Mouse (Mus musculus) MEL (cell line): ENCODE results near the gene Aoah. TPM values are rescaled to one million over a fixed set of nuclear protein-coding genes. Genes with fewer than 3 reads are reported as not detected.

Experiments used
- DNase-seq: peaks from one replicate; pipeline ENCODE4 v3.0.0; 2011; ENCODE audit warnings: low read depth, low spot score
- H3K27ac ChIP-seq: 2 replicates; pipeline ENCODE4 v1.5.1; 2012; ENCODE audit warnings: low read depth, mild to moderate bottlenecking, control low read depth, low read length, moderate library complexity; ENCODE audit not compliant: control insufficient read depth
- H3K27me3 ChIP-seq, 2 experiments: fragments of 150-350 bp in 1 of 2; sonication (generic) in 1 of 2; 2 replicates each; pipeline ENCODE4 v1.6.1; 2012; ENCODE audit warnings: low read length in 2 of 2, mild to moderate bottlenecking in 2 of 2, improper control_type of control experiment in 1 of 2, moderate library complexity in 1 of 2; ENCODE audit not compliant: insufficient read depth in 2 of 2, control insufficient read depth in 1 of 2
- H3K36me3 ChIP-seq, 2 experiments: 2 replicates each; pipeline ENCODE4 v1.6.1; 2012 to 2014; ENCODE audit warnings: low read length in 2 of 2, improper control_type of control experiment in 1 of 2, inconsistent platforms in 1 of 2, mild to moderate bottlenecking in 1 of 2; ENCODE audit not compliant: insufficient read depth in 2 of 2, control insufficient read depth in 1 of 2
- H3K4me1 ChIP-seq, 2 experiments: fragments of 150-350 bp in 1 of 2; sonication (generic) in 1 of 2; 2 replicates each; pipeline ENCODE4 v1.6.1; 2012; ENCODE audit warnings: low read length in 2 of 2, improper control_type of control experiment in 1 of 2, mild to moderate bottlenecking in 1 of 2; ENCODE audit not compliant: insufficient read depth in 2 of 2, control insufficient read depth in 1 of 2
- H3K4me3 ChIP-seq, 2 experiments: fragments of 150-350 bp in 1 of 2; sonication (generic) in 1 of 2; 2 replicates each; pipeline ENCODE4 v1.5.1; 2012; ENCODE audit warnings: low read depth in 2 of 2, low read length in 2 of 2, mild to moderate bottlenecking in 2 of 2, moderate library complexity in 2 of 2, control low read depth in 1 of 2, improper control_type of control experiment in 1 of 2; ENCODE audit not compliant: control insufficient read depth in 1 of 2, insufficient read depth in 1 of 2
- H3K79me2 ChIP-seq: 2 replicates; pipeline ENCODE4 v1.6.1; 2012; ENCODE audit warnings: mild to moderate bottlenecking, low read length, moderate library complexity; ENCODE audit not compliant: control insufficient read depth, poor library complexity, insufficient read depth
- H3K9ac ChIP-seq: 2 replicates; pipeline ENCODE4 v1.6.1; 2012; ENCODE audit warnings: low read depth, mild to moderate bottlenecking, control low read depth, low read length, moderate library complexity; ENCODE audit not compliant: control insufficient read depth, poor library complexity, severe bottlenecking
- H3K9me3 ChIP-seq: fragments of 150-350 bp; sonication (generic); replicated peaks from 2 replicates; pipeline ENCODE4 v1.6.1; 2012; ENCODE audit warnings: mild to moderate bottlenecking, low read length, improper control_type of control experiment, moderate library complexity; ENCODE audit not compliant: insufficient read depth
- BHLHE40 ChIP-seq: IDR thresholded peaks from 2 replicates; pipeline ENCODE4 v1.6.1; 2012; ENCODE audit warnings: low read depth, mild to moderate bottlenecking, inconsistent platforms, low read length, improper control_type of control experiment, borderline replicate concordance
- CHD1 ChIP-seq: IDR thresholded peaks from 2 replicates; pipeline ENCODE4 v1.6.1; 2012; ENCODE audit warnings: low read depth, mild to moderate bottlenecking, inconsistent platforms, low read length, improper control_type of control experiment
- CHD2 ChIP-seq: IDR thresholded peaks from 2 replicates; pipeline ENCODE4 v1.6.1; 2011; ENCODE audit warnings: low read length, improper control_type of control experiment
- E2F4 ChIP-seq: IDR thresholded peaks from 2 replicates; pipeline ENCODE4 v1.6.1; 2011; ENCODE audit warnings: low read depth, low read length, improper control_type of control experiment, borderline replicate concordance
- EP300 ChIP-seq, 2 experiments: IDR thresholded peaks; 2 replicates each; pipeline ENCODE4 v1.6.1; 2011; ENCODE audit warnings: improper control_type of control experiment in 2 of 2, low read length in 2 of 2, low read depth in 1 of 2, mild to moderate bottlenecking in 1 of 2
- GABPA ChIP-seq: IDR thresholded peaks from 2 replicates; pipeline ENCODE4 v1.6.1; 2012; ENCODE audit warnings: low read depth, mild to moderate bottlenecking, inconsistent platforms, low read length, improper control_type of control experiment, moderate library complexity
- GATA1 ChIP-seq: IDR thresholded peaks from 2 replicates; pipeline ENCODE4 v1.6.1; 2011; ENCODE audit warnings: low read depth, low read length, improper control_type of control experiment
- HCFC1 ChIP-seq: IDR thresholded peaks from 2 replicates; pipeline ENCODE4 v1.6.1; 2012; ENCODE audit warnings: low read depth, mild to moderate bottlenecking, inconsistent platforms, low read length, improper control_type of control experiment, moderate library complexity
- JUND ChIP-seq: IDR thresholded peaks from 2 replicates; pipeline ENCODE4 v1.6.1; 2011; ENCODE audit warnings: low read depth, mild to moderate bottlenecking, improper control_type of control experiment, low read length
- MAFK ChIP-seq: IDR thresholded peaks from 2 replicates; pipeline ENCODE4 v1.6.1; 2011; ENCODE audit warnings: low read depth, mild to moderate bottlenecking, low read length, improper control_type of control experiment, borderline replicate concordance
- MEF2A ChIP-seq: IDR thresholded peaks from 2 replicates; pipeline ENCODE4 v1.6.1; 2014; ENCODE audit warnings: low read depth, mild to moderate bottlenecking, inconsistent platforms, low read length, improper control_type of control experiment; ENCODE audit not compliant: poor library complexity, insufficient replicate concordance, severe bottlenecking; ENCODE audit errors: extremely low read depth
- MYC ChIP-seq: IDR thresholded peaks from 2 replicates; pipeline ENCODE4 v1.6.1; 2011; ENCODE audit warnings: low read depth, mild to moderate bottlenecking, low read length, improper control_type of control experiment, moderate library complexity
- NELFE ChIP-seq: IDR thresholded peaks from 2 replicates; pipeline ENCODE4 v1.6.1; 2011; ENCODE audit warnings: low read depth, low read length, improper control_type of control experiment
- NRF1 ChIP-seq: IDR thresholded peaks from 2 replicates; pipeline ENCODE4 v1.6.1; 2014; ENCODE audit warnings: low read depth, mild to moderate bottlenecking, inconsistent platforms, low read length, improper control_type of control experiment, moderate library complexity; ENCODE audit not compliant: poor library complexity, insufficient read depth, severe bottlenecking
- POLR2A ChIP-seq, 2 experiments: IDR thresholded peaks; 2 replicates each; pipeline ENCODE4 v1.6.1; 2011 to 2012; ENCODE audit warnings: low read length in 2 of 2, mild to moderate bottlenecking in 2 of 2, control low read depth in 1 of 2, improper control_type of control experiment in 1 of 2, low read depth in 1 of 2, moderate library complexity in 1 of 2; ENCODE audit not compliant: control insufficient read depth in 1 of 2, insufficient read depth in 1 of 2, poor library complexity in 1 of 2
- POLR2AphosphoS2 ChIP-seq: IDR thresholded peaks from 2 replicates; pipeline ENCODE4 v1.6.1; 2011; ENCODE audit warnings: low read length, improper control_type of control experiment
- RAD21 ChIP-seq: IDR thresholded peaks from 2 replicates; pipeline ENCODE4 v1.6.1; 2011; ENCODE audit warnings: mild to moderate bottlenecking, low read depth, low read length, improper control_type of control experiment
- RCOR1 ChIP-seq: IDR thresholded peaks from 2 replicates; pipeline ENCODE4 v1.6.1; 2012; ENCODE audit warnings: low read depth, mild to moderate bottlenecking, inconsistent platforms, low read length, improper control_type of control experiment
- SIN3A ChIP-seq: IDR thresholded peaks from 2 replicates; pipeline ENCODE4 v1.6.1; 2012; ENCODE audit warnings: low read length, improper control_type of control experiment, inconsistent platforms
- SMC3 ChIP-seq: IDR thresholded peaks from 2 replicates; pipeline ENCODE4 v1.6.1; 2011; ENCODE audit warnings: low read depth, low read length, improper control_type of control experiment
- TAL1 ChIP-seq: IDR thresholded peaks from 2 replicates; pipeline ENCODE4 v1.6.1; 2012; ENCODE audit warnings: mild to moderate bottlenecking, inconsistent platforms, low read length, moderate library complexity, mixed read lengths
- TBP ChIP-seq: IDR thresholded peaks from 2 replicates; pipeline ENCODE4 v1.8.0; 2011; ENCODE audit warnings: low read depth, low read length, improper control_type of control experiment
- TCF12 ChIP-seq: IDR thresholded peaks from 2 replicates; pipeline ENCODE4 v1.6.1; 2014; ENCODE audit warnings: low read depth, mild to moderate bottlenecking, inconsistent platforms, low read length, improper control_type of control experiment, moderate library complexity
- UBTF ChIP-seq: IDR thresholded peaks from 2 replicates; pipeline ENCODE4 v1.6.1; 2012; ENCODE audit warnings: low read depth, mild to moderate bottlenecking, inconsistent platforms, low read length, improper control_type of control experiment, moderate library complexity, borderline replicate concordance; ENCODE audit not compliant: insufficient read depth
- USF1 ChIP-seq: IDR thresholded peaks from 2 replicates; pipeline ENCODE4 v1.6.1; 2014; ENCODE audit warnings: low read depth, mild to moderate bottlenecking, inconsistent platforms, low read length, improper control_type of control experiment, moderate library complexity
- USF2 ChIP-seq, 2 experiments: IDR thresholded peaks; 2 replicates each; pipeline ENCODE4 v1.6.1; 2011 to 2012; ENCODE audit warnings: improper control_type of control experiment in 2 of 2, low read length in 2 of 2, borderline replicate concordance in 1 of 2, inconsistent platforms in 1 of 2, low read depth in 1 of 2, mild to moderate bottlenecking in 1 of 2; ENCODE audit not compliant: insufficient read depth in 1 of 2
- ZC3H11A ChIP-seq: IDR thresholded peaks from 2 replicates; pipeline ENCODE4 v1.6.1; 2012; ENCODE audit warnings: low read depth, mild to moderate bottlenecking, inconsistent platforms, low read length, improper control_type of control experiment
- ZKSCAN1 ChIP-seq: IDR thresholded peaks from 2 replicates; pipeline ENCODE4 v1.6.1; 2012; ENCODE audit warnings: low read depth, mild to moderate bottlenecking, inconsistent platforms, low read length, improper control_type of control experiment, moderate library complexity
- ZMIZ1 ChIP-seq: IDR thresholded peaks from 2 replicates; pipeline ENCODE4 v1.6.1; 2012; ENCODE audit warnings: low read depth, mild to moderate bottlenecking, inconsistent platforms, low read length, improper control_type of control experiment, moderate library complexity
- ZNF384 ChIP-seq: IDR thresholded peaks from 2 replicates; pipeline ENCODE4 v1.6.1; 2012; ENCODE audit warnings: low read depth, mild to moderate bottlenecking, inconsistent platforms, low read length, improper control_type of control experiment
- polyA plus RNA-seq, 2 experiments: library from polyadenylated mRNA; stranded (reverse) in 1 of 2; unstranded in 1 of 2; fragments of >175 nt in 1 of 2; fragments of >200 nt in 1 of 2; gene quantifications; 2 replicates each; pipeline versions ENCODE4 v1.2.1 to v1.2.4; 2012; ENCODE audit warnings: low replicate concordance in 2 of 2, low read depth in 1 of 2; ENCODE audit not compliant: insufficient read length in 2 of 2, insufficient read depth in 1 of 2, missing spikeins in 1 of 2
- total RNA-seq: library from RNA; depleted of rRNA; stranded (reverse); fragments of 300-350 nt; gene quantifications from 2 replicates; pipeline ENCODE4 v1.2.3, GENCODE M21; 2012

Gene Aoah
- total and polyA plus RNA-seq, 3 experiments = not detected

GRCm38 (mm10) chr13:20904118-20904517, 110.2 kb downstream of the Aoah start:
- TF ChIP-seq TBP = no peak
- TF ChIP-seq NELFE = no peak
- no peak for TF ChIP-seq GABPA
- TF ChIP-seq RCOR1 = no peak
- no peak for TF ChIP-seq SMC3
- TF ChIP-seq HCFC1 = no peak
- TF ChIP-seq MYC = no peak
- no peak for TF ChIP-seq ZMIZ1
- no peak for TF ChIP-seq TCF12
- TF ChIP-seq MAFK = no peak
- no peak for TF ChIP-seq SIN3A
- TF ChIP-seq GATA1 = no peak
- TF ChIP-seq RAD21 = no peak
- no peak for TF ChIP-seq POLR2AphosphoS2
- TF ChIP-seq NRF1 = no peak
- TF ChIP-seq CHD2 = no peak
- TF ChIP-seq POLR2A (IDR thresholded peaks at IDR 0.05; ENCODE audit: control insufficient read depth in 1 of 2, insufficient read depth in 1 of 2, low read depth in 1 of 2, low read length in 2 of 2, poor library complexity in 1 of 2) = no peak
- no peak for TF ChIP-seq ZKSCAN1

GRCm38 (mm10) chr13:20905195-20905594, 111.3 kb downstream of the Aoah start:
- no peaks in the 10 kb centered on the region for H3K4me1 ChIP-seq
- H3K4me3 ChIP-seq = no peak overlapping the region
- no peaks in the 10 kb centered on the region for H3K27me3 ChIP-seq
- no peak overlapping the region for H3K27ac ChIP-seq
- no peaks in the 10 kb centered on the region for H3K36me3 ChIP-seq
- H3K9ac ChIP-seq = no peak overlapping the region
- no peak for DNase-seq
- TF ChIP-seq MEF2A = no peak
- no peak for TF ChIP-seq MAFK
- no peak for TF ChIP-seq EP300 (IDR thresholded peaks at IDR 0.05; ENCODE audit: low read depth in 1 of 2, low read length in 2 of 2)
- TF ChIP-seq E2F4 = no peak
- no peak for TF ChIP-seq ZC3H11A
- no peak for TF ChIP-seq POLR2A (IDR thresholded peaks at IDR 0.05; ENCODE audit: control insufficient read depth in 1 of 2, insufficient read depth in 1 of 2, low read depth in 1 of 2, low read length in 2 of 2, poor library complexity in 1 of 2)
- no peak for TF ChIP-seq JUND
- no peak for TF ChIP-seq TBP
- no peak for TF ChIP-seq HCFC1
- TF ChIP-seq SMC3 = no peak
- TF ChIP-seq USF2 (IDR thresholded peaks at IDR 0.05; ENCODE audit: borderline replicate concordance in 1 of 2, insufficient read depth in 1 of 2, low read depth in 1 of 2, low read length in 2 of 2) = no peak
- no peak for TF ChIP-seq USF1
- no peak for TF ChIP-seq MYC
- no peak for TF ChIP-seq TAL1
- no peak for TF ChIP-seq UBTF
- no peak for TF ChIP-seq CHD1
- no peak for TF ChIP-seq BHLHE40
- no peak for TF ChIP-seq ZNF384
- H3K79me2 ChIP-seq = no peaks in the 10 kb centered on the region
- no peaks in the 10 kb centered on the region for H3K9me3 ChIP-seq

More at GRCm38 (mm10) chr13:20904118-20904517, 110.2 kb downstream of the Aoah start:
- Histone ChIP-seq H3K79me2 (no peaks in the 10 kb centered on the region), H3K4me1 (no peaks in the 10 kb centered on the region), H3K4me3 (no peak overlapping the region), H3K36me3 (no peaks in the 10 kb centered on the region), H3K27me3 (no peaks in the 10 kb centered on the region), H3K9me3 (no peaks in the 10 kb centered on the region), H3K9ac (no peak overlapping the region), H3K27ac (no peak overlapping the region)
- DNase-seq = no peak
